Mouse (Mus musculus) liver, embryonic 14.5 days (tissue): Measurements from ENCODE around the gene Rtn4r.

Experiments
- CTCF ChIP-seq: IDR thresholded peaks from 2 replicates; pipeline ENCODE4 v1.5.1; 2016; ENCODE audit warnings: antibody characterized with exemption, low read depth, control low read depth
- EP300 ChIP-seq: IDR thresholded peaks from 2 replicates; pipeline ENCODE4 v1.6.1; 2016; ENCODE audit warnings: antibody characterized with exemption, low read depth

GRCm38 (mm10) chr16:18156579-18157350, 29.3 kb downstream of the Rtn4r start:
- TF ChIP-seq CTCF (no peak), EP300 (no peak)
